Mouse (Mus musculus): Measurements from ENCODE around the gene Shank2. TPM values are rescaled to one million over a fixed set of nuclear protein-coding genes. Genes with fewer than 3 reads are reported as not detected.

Gene Shank2
- polyA plus RNA-seq, 1 experiment from 2014 or later, result 1.7 TPM

GRCm38 (mm10) chr7:144132699-144133387 is 131.1 kb downstream of the Shank2 start:
- DNase-seq (ENCODE audit: low spot score) (no peak), ATAC-seq (replicated peaks; ENCODE audit: low FRiP score, low TSS enrichment, low read depth) (no peak)
- no peak overlapping the region for H3K4me2 ChIP-seq (ENCODE audit: low read length)
- H3K36me3 ChIP-seq (ENCODE audit: control insufficient read depth, insufficient read depth, low read length), result no peaks in the 10 kb centered on the region
- H3K27me3 ChIP-seq (replicated peaks; ENCODE audit: control insufficient read depth, insufficient read depth, low read length), result no peaks in the 10 kb centered on the region
- no peaks in the 10 kb centered on the region for H3K9me3 ChIP-seq (ENCODE audit: control insufficient read depth, low read length)
- no peak overlapping the region for H3K4me3 ChIP-seq (ENCODE audit: low read depth, low read length)
- WGBS, result 77% methylated on average over 22 of the region's 22 CpGs
- no peak overlapping the region for H3K9ac ChIP-seq (ENCODE audit: low read length)
- no peaks in the 10 kb centered on the region for H3K4me1 ChIP-seq (replicated peaks; ENCODE audit: control insufficient read depth, insufficient read depth, low read length)
- H3K27ac ChIP-seq (ENCODE audit: low read depth), result no peak overlapping the region

- no peaks in the 10 kb centered on the region for H3K27me3 ChIP-seq (replicated peaks; ENCODE audit: control insufficient read depth, insufficient read depth, low read length)
These were observed 131.8 kb downstream of the Shank2 start for GRCm38 (mm10) chr7:144133388-144133998.

GRCm38 (mm10) chr7:144134699-144135098 is 133.0 kb downstream of the Shank2 start:
- ATAC-seq (replicated peaks; ENCODE audit: low FRiP score, low TSS enrichment, low read depth) (no peak), DNase-seq (ENCODE audit: low spot score) (no peak)
- Histone ChIP-seq H3K4me3 (ENCODE audit: low read depth, low read length) (no peak overlapping the region), H3K4me2 (ENCODE audit: low read length) (no peak overlapping the region), H3K36me3 (ENCODE audit: control insufficient read depth, insufficient read depth, low read length) (no peaks in the 10 kb centered on the region), H3K4me1 (replicated peaks; ENCODE audit: control insufficient read depth, insufficient read depth, low read length) (no peaks in the 10 kb centered on the region), H3K27me3 (replicated peaks; ENCODE audit: control insufficient read depth, insufficient read depth, low read length) (no peaks in the 10 kb centered on the region), H3K9me3 (ENCODE audit: control insufficient read depth, low read length) (no peaks in the 10 kb centered on the region), H3K27ac (ENCODE audit: low read depth) (no peak overlapping the region), H3K9ac (ENCODE audit: low read length) (no peak overlapping the region)
- WGBS, result 89% methylated on average over 11 of the region's 11 CpGs

More at GRCm38 (mm10) chr7:144133388-144133998, 131.8 kb downstream of the Shank2 start:
- DNase-seq (ENCODE audit: low spot score) (no peak), ATAC-seq (replicated peaks; ENCODE audit: low FRiP score, low TSS enrichment, low read depth) (no peak)
- Histone ChIP-seq H3K27ac (ENCODE audit: low read depth) (no peak overlapping the region), H3K4me1 (replicated peaks; ENCODE audit: control insufficient read depth, insufficient read depth, low read length) (no peaks in the 10 kb centered on the region), H3K36me3 (ENCODE audit: control insufficient read depth, insufficient read depth, low read length) (no peaks in the 10 kb centered on the region), H3K4me2 (ENCODE audit: low read length) (no peak overlapping the region), H3K9me3 (ENCODE audit: control insufficient read depth, low read length) (no peaks in the 10 kb centered on the region), H3K9ac (ENCODE audit: low read length) (no peak overlapping the region), H3K4me3 (ENCODE audit: low read depth, low read length) (no peak overlapping the region)
- WGBS, result 65% methylated on average over 9 of the region's 9 CpGs

- H3K27me3 ChIP-seq (replicated peaks; ENCODE audit: control insufficient read depth, insufficient read depth, low read length), result no peaks in the 10 kb centered on the region
- no peaks in the 10 kb centered on the region for H3K36me3 ChIP-seq (ENCODE audit: control insufficient read depth, insufficient read depth, low read length)
- H3K9ac ChIP-seq (ENCODE audit: low read length), result no peak overlapping the region
- DNase-seq (ENCODE audit: low spot score), result no peak
- H3K4me1 ChIP-seq (replicated peaks; ENCODE audit: control insufficient read depth, insufficient read depth, low read length), result no peaks in the 10 kb centered on the region
- H3K27ac ChIP-seq (ENCODE audit: low read depth), result no peak overlapping the region
- H3K4me3 ChIP-seq (ENCODE audit: low read depth, low read length), result no peak overlapping the region
- H3K4me2 ChIP-seq (ENCODE audit: low read length), result no peak overlapping the region
- 52% methylated on average over 2 of the region's 2 CpGs for WGBS
- ATAC-seq (replicated peaks; ENCODE audit: low FRiP score, low TSS enrichment, low read depth), result no peak
- no peaks in the 10 kb centered on the region for H3K9me3 ChIP-seq (ENCODE audit: control insufficient read depth, low read length)
These were observed 136.1 kb downstream of the Shank2 start for GRCm38 (mm10) chr7:144137827-144138226.

GRCm38 (mm10) chr7:144138476-144138875 is 136.7 kb downstream of the Shank2 start:
- Histone ChIP-seq H3K27me3 (replicated peaks; ENCODE audit: control insufficient read depth, insufficient read depth, low read length) (no peaks in the 10 kb centered on the region), H3K36me3 (ENCODE audit: control insufficient read depth, insufficient read depth, low read length) (no peaks in the 10 kb centered on the region), H3K4me3 (ENCODE audit: low read depth, low read length) (no peak overlapping the region), H3K4me1 (replicated peaks; ENCODE audit: control insufficient read depth, insufficient read depth, low read length) (no peaks in the 10 kb centered on the region), H3K9ac (ENCODE audit: low read length) (no peak overlapping the region), H3K27ac (ENCODE audit: low read depth) (no peak overlapping the region), H3K4me2 (ENCODE audit: low read length) (no peak overlapping the region), H3K9me3 (ENCODE audit: control insufficient read depth, low read length) (no peaks in the 10 kb centered on the region)
- ATAC-seq (replicated peaks; ENCODE audit: low FRiP score, low TSS enrichment, low read depth) (no peak), DNase-seq (ENCODE audit: low spot score) (no peak)
- whole genome bisulfite sequencing, result 78% methylated on average over 2 of the region's 2 CpGs

GRCm38 (mm10) chr7:144139691-144140090 is 138.0 kb downstream of the Shank2 start:
- Histone ChIP-seq H3K9me3 (ENCODE audit: control insufficient read depth, low read length) (no peaks in the 10 kb centered on the region), H3K36me3 (ENCODE audit: control insufficient read depth, insufficient read depth, low read length) (no peaks in the 10 kb centered on the region), H3K4me2 (ENCODE audit: low read length) (no peak overlapping the region), H3K4me1 (replicated peaks; ENCODE audit: control insufficient read depth, insufficient read depth, low read length) (no peaks in the 10 kb centered on the region), H3K27me3 (replicated peaks; ENCODE audit: control insufficient read depth, insufficient read depth, low read length) (no peaks in the 10 kb centered on the region), H3K27ac (ENCODE audit: low read depth) (no peak overlapping the region), H3K4me3 (ENCODE audit: low read depth, low read length) (no peak overlapping the region), H3K9ac (ENCODE audit: low read length) (no peak overlapping the region)
- DNase-seq (ENCODE audit: low spot score), result no peak
- WGBS, result 89% methylated on average over 2 of the region's 2 CpGs
- no peak for ATAC-seq (replicated peaks; ENCODE audit: low FRiP score, low TSS enrichment, low read depth)

GRCm38 (mm10) chr7:144140470-144140869 is 138.7 kb downstream of the Shank2 start:
- H3K4me1 ChIP-seq (replicated peaks; ENCODE audit: control insufficient read depth, insufficient read depth, low read length), result no peaks in the 10 kb centered on the region
- no peak for ATAC-seq (replicated peaks; ENCODE audit: low FRiP score, low TSS enrichment, low read depth)
- no peaks in the 10 kb centered on the region for H3K27me3 ChIP-seq (replicated peaks; ENCODE audit: control insufficient read depth, insufficient read depth, low read length)

GRCm38 (mm10) chr7:144142036-144142435 is 140.3 kb downstream of the Shank2 start:
- DNase-seq (ENCODE audit: low spot score), result no peak
- ATAC-seq (replicated peaks; ENCODE audit: low FRiP score, low TSS enrichment, low read depth), result no peak
- no peak overlapping the region for H3K4me3 ChIP-seq (ENCODE audit: low read depth, low read length)

More at GRCm38 (mm10) chr7:144140470-144140869, 138.7 kb downstream of the Shank2 start:
- DNase-seq (ENCODE audit: low spot score), result no peak
- no peak overlapping the region for H3K4me3 ChIP-seq (ENCODE audit: low read depth, low read length)
- H3K9me3 ChIP-seq (ENCODE audit: control insufficient read depth, low read length), result no peaks in the 10 kb centered on the region
- no peak overlapping the region for H3K9ac ChIP-seq (ENCODE audit: low read length)
- H3K27ac ChIP-seq (ENCODE audit: low read depth), result no peak overlapping the region
- H3K36me3 ChIP-seq (ENCODE audit: control insufficient read depth, insufficient read depth, low read length), result no peaks in the 10 kb centered on the region
- WGBS, result 81% methylated on average over 3 of the region's 3 CpGs
- no peak overlapping the region for H3K4me2 ChIP-seq (ENCODE audit: low read length)

GRCm38 (mm10) chr7:144143941-144144340 is 142.2 kb downstream of the Shank2 start:
- WGBS, result 59% methylated on average over 2 of the region's 2 CpGs
- ATAC-seq (replicated peaks; ENCODE audit: low FRiP score, low TSS enrichment, low read depth) (no peak), DNase-seq (ENCODE audit: low spot score) (no peak)
- no peak overlapping the region for H3K9ac ChIP-seq (ENCODE audit: low read length)
- no peaks in the 10 kb centered on the region for H3K27me3 ChIP-seq (replicated peaks; ENCODE audit: control insufficient read depth, insufficient read depth, low read length)
- H3K4me2 ChIP-seq (ENCODE audit: low read length), result no peak overlapping the region
- no peak overlapping the region for H3K4me3 ChIP-seq (ENCODE audit: low read depth, low read length)
- no peaks in the 10 kb centered on the region for H3K4me1 ChIP-seq (replicated peaks; ENCODE audit: control insufficient read depth, insufficient read depth, low read length)
- H3K27ac ChIP-seq (ENCODE audit: low read depth), result no peak overlapping the region
- no peaks in the 10 kb centered on the region for H3K36me3 ChIP-seq (ENCODE audit: control insufficient read depth, insufficient read depth, low read length)
- no peaks in the 10 kb centered on the region for H3K9me3 ChIP-seq (ENCODE audit: control insufficient read depth, low read length)

More at GRCm38 (mm10) chr7:144142036-144142435, 140.3 kb downstream of the Shank2 start:
- no peak overlapping the region for H3K9ac ChIP-seq (ENCODE audit: low read length)
- no peak overlapping the region for H3K4me2 ChIP-seq (ENCODE audit: low read length)
- no peaks in the 10 kb centered on the region for H3K9me3 ChIP-seq (ENCODE audit: control insufficient read depth, low read length)
- H3K4me1 ChIP-seq (replicated peaks; ENCODE audit: control insufficient read depth, insufficient read depth, low read length), result no peaks in the 10 kb centered on the region
- no peaks in the 10 kb centered on the region for H3K27me3 ChIP-seq (replicated peaks; ENCODE audit: control insufficient read depth, insufficient read depth, low read length)
- H3K27ac ChIP-seq (ENCODE audit: low read depth), result no peak overlapping the region
- H3K36me3 ChIP-seq (ENCODE audit: control insufficient read depth, insufficient read depth, low read length), result no peaks in the 10 kb centered on the region
- WGBS, result 82% methylated on average over 4 of the region's 4 CpGs

All from intestine, embryonic 14.5 days (tissue).